Mouse (Mus musculus) liver, embryonic 13.5 days (tissue): ENCODE measurements around the gene C1galt1. TPM values are rescaled to one million over a fixed set of nuclear protein-coding genes. Genes with fewer than 3 reads are reported as not detected.

ENCODE experiments used
- ATAC-seq: fragments of 200-750 bp; cut with Nextera tagmentation; 2 replicates; pipeline ENCODE4 v1.8.0; 2017; ENCODE audit warnings: low read depth, mild to moderate bottlenecking, moderate number of reproducible peaks, moderate library complexity
- DNase-seq: peaks from one replicate; pipeline ENCODE4 v3.0.0; 2022
- H3K27ac ChIP-seq: fragments of 300-500 bp; sonication (generic); 2 replicates; pipeline ENCODE4 v1.5.1; 2015; ENCODE audit warnings: moderate library complexity, mild to moderate bottlenecking, inconsistent platforms
- H3K27me3 ChIP-seq: fragments of 300-500 bp; sonication (generic); 2 replicates; pipeline ENCODE4 v1.6.1; 2015; ENCODE audit warnings: mild to moderate bottlenecking, inconsistent platforms
- H3K36me3 ChIP-seq: fragments of 300-500 bp; sonication (generic); 2 replicates; pipeline ENCODE4 v1.6.1; 2015; ENCODE audit warnings: mild to moderate bottlenecking, inconsistent platforms
- H3K4me1 ChIP-seq: fragments of 300-500 bp; sonication (generic); replicated peaks from 2 replicates; pipeline ENCODE4 v1.6.1; 2015; ENCODE audit warnings: inconsistent platforms
- H3K4me2 ChIP-seq: fragments of 300-500 bp; sonication (generic); 2 replicates; pipeline ENCODE4 v1.6.1; 2015; ENCODE audit warnings: inconsistent platforms, mild to moderate bottlenecking, moderate library complexity
- H3K4me3 ChIP-seq: fragments of 300-500 bp; sonication (generic); replicated peaks from 2 replicates; pipeline ENCODE4 v1.5.1; 2015; ENCODE audit warnings: mild to moderate bottlenecking, inconsistent platforms
- H3K9ac ChIP-seq: fragments of 300-500 bp; sonication (generic); 2 replicates; pipeline ENCODE4 v1.6.1; 2015; ENCODE audit warnings: mild to moderate bottlenecking, inconsistent platforms
- H3K9me3 ChIP-seq: fragments of 300-500 bp; sonication (generic); replicated peaks from 2 replicates; pipeline ENCODE4 v1.6.1; 2016; ENCODE audit warnings: inconsistent platforms
- WGBS: fragments of 180-500 bp; shearing (Covaris S2); methylation state at CpG from one replicate; pipeline ENCODE4 v1.1.7; 2015; ENCODE audit not compliant: insufficient replicate concordance; 5-methylcytosine and 5-hydroxymethylcytosine counted together
- polyA plus RNA-seq: library from polyadenylated mRNA; unstranded; fragments of >200 nt; fragmentation: Nextera tagmentation; extraction: Ambion mirVana; gene quantifications from 2 replicates; pipeline ENCODE4 v1.2.1, GENCODE M21; 2015

Gene C1galt1
- polyA plus RNA-seq, result 4.0 and 5.1 TPM in 2 replicates

- H3K4me2 ChIP-seq, result peak within 1 kb of the TSS; percentile 70
- H3K4me1 ChIP-seq, result peaks cover 33% of the 10 kb centered on the region
- no peaks in the 10 kb centered on the region for H3K27me3 ChIP-seq
- H3K4me3 ChIP-seq, result peak within 1 kb of the TSS; percentile 95
- H3K9ac ChIP-seq, result peak within 1 kb of the TSS; percentile 97
- ATAC-seq (peak; percentile 84), DNase-seq (peak; percentile 58)
- no peaks in the 10 kb centered on the region for H3K36me3 ChIP-seq
- under 1% methylated on average over 55 of the region's 93 CpGs for WGBS
- peak within 1 kb of the TSS; percentile 95 for H3K27ac ChIP-seq
- H3K9me3 ChIP-seq, result no peaks in the 10 kb centered on the region
Measured at GRCm38 (mm10) chr6:7844802-7845679, at the start of gene C1galt1. TSS of gene C1galt1 (plus strand) at chr6:7844842.

- Histone ChIP-seq H3K9me3 (no peaks in the 10 kb centered on the region), H3K9ac (no peak overlapping the region), H3K27me3 (no peaks in the 10 kb centered on the region), H3K4me3 (no peak overlapping the region), H3K4me2 (no peak overlapping the region), H3K36me3 (no peaks in the 10 kb centered on the region), H3K4me1 (peaks cover 10% of the 10 kb centered on the region), H3K27ac (no peak overlapping the region)
- ATAC-seq, result no peak
- 53% methylated on average over 6 of the region's 6 CpGs for WGBS
- DNase-seq, result no peak
Measured at GRCm38 (mm10) chr6:7799969-7800368, 44.7 kb upstream of the C1galt1 start.

- no peak for DNase-seq
- H3K27ac ChIP-seq, result no peak overlapping the region
- H3K9me3 ChIP-seq, result no peaks in the 10 kb centered on the region
Measured at GRCm38 (mm10) chr6:7803765-7804542, 40.7 kb upstream of the C1galt1 start.

GRCm38 (mm10) chr6:7814146-7814545 is 30.5 kb upstream of the C1galt1 start:
- Histone ChIP-seq H3K36me3 (no peaks in the 10 kb centered on the region), H3K9ac (no peak overlapping the region), H3K4me2 (no peak overlapping the region), H3K4me3 (no peak overlapping the region), H3K27ac (no peak overlapping the region), H3K9me3 (no peaks in the 10 kb centered on the region), H3K27me3 (no peaks in the 10 kb centered on the region), H3K4me1 (peaks cover 9% of the 10 kb centered on the region)
- peak; percentile 54; the same call in 1 of the 2 replicates for ATAC-seq
- WGBS, result 2% methylated on average over 2 of the region's 2 CpGs
- DNase-seq, result no peak

More at GRCm38 (mm10) chr6:7803765-7804542, 40.7 kb upstream of the C1galt1 start:
- Histone ChIP-seq H3K4me3 (no peak overlapping the region), H3K36me3 (no peaks in the 10 kb centered on the region), H3K4me2 (no peak overlapping the region), H3K9ac (no peak overlapping the region), H3K27me3 (no peaks in the 10 kb centered on the region), H3K4me1 (no peaks in the 10 kb centered on the region)
- ATAC-seq, result no peak
- 74% methylated on average over 9 of the region's 9 CpGs for WGBS

- H3K27me3 ChIP-seq, result no peaks in the 10 kb centered on the region
- H3K4me1 ChIP-seq, result peaks cover 9% of the 10 kb centered on the region
- H3K4me2 ChIP-seq, result no peak overlapping the region
- H3K9me3 ChIP-seq, result no peaks in the 10 kb centered on the region
- H3K36me3 ChIP-seq, result no peaks in the 10 kb centered on the region
- H3K27ac ChIP-seq, result no peak overlapping the region
- WGBS, result 65% methylated on average over 5 of the region's 5 CpGs
- ATAC-seq, result no peak
- H3K4me3 ChIP-seq, result no peak overlapping the region
- DNase-seq, result no peak
- no peak overlapping the region for H3K9ac ChIP-seq
Measured at GRCm38 (mm10) chr6:7816233-7816632, 28.4 kb upstream of the C1galt1 start.

- WGBS, result 62% methylated on average over 6 of the region's 6 CpGs
- no peaks in the 10 kb centered on the region for H3K36me3 ChIP-seq
- no peak overlapping the region for H3K27ac ChIP-seq
- no peak overlapping the region for H3K4me2 ChIP-seq
- no peak for ATAC-seq
- H3K4me3 ChIP-seq, result no peak overlapping the region
- no peaks in the 10 kb centered on the region for H3K4me1 ChIP-seq
- H3K9me3 ChIP-seq, result no peaks in the 10 kb centered on the region
- no peaks in the 10 kb centered on the region for H3K27me3 ChIP-seq
- no peak overlapping the region for H3K9ac ChIP-seq
- no peak for DNase-seq
Measured at GRCm38 (mm10) chr6:7822688-7823087, 22.0 kb upstream of the C1galt1 start.

- 62% methylated on average over 8 of the region's 8 CpGs for WGBS
- no peaks in the 10 kb centered on the region for H3K4me1 ChIP-seq
- no peak for ATAC-seq
- H3K27ac ChIP-seq, result no peak overlapping the region
- H3K4me2 ChIP-seq, result no peak overlapping the region
- no peaks in the 10 kb centered on the region for H3K9me3 ChIP-seq
- no peak overlapping the region for H3K4me3 ChIP-seq
- no peak overlapping the region for H3K9ac ChIP-seq
- H3K36me3 ChIP-seq, result no peaks in the 10 kb centered on the region
- H3K27me3 ChIP-seq, result no peaks in the 10 kb centered on the region
- no peak for DNase-seq
Measured at GRCm38 (mm10) chr6:7830793-7831192, 13.8 kb upstream of the C1galt1 start.

- Histone ChIP-seq H3K27ac (no peak overlapping the region), H3K4me3 (no peak overlapping the region), H3K9ac (no peak overlapping the region), H3K4me1 (no peaks in the 10 kb centered on the region), H3K36me3 (no peaks in the 10 kb centered on the region), H3K4me2 (no peak overlapping the region), H3K9me3 (no peaks in the 10 kb centered on the region), H3K27me3 (no peaks in the 10 kb centered on the region)
- 70% methylated on average over 6 of the region's 6 CpGs for WGBS
- DNase-seq, result no peak
- ATAC-seq, result no peak
Measured at GRCm38 (mm10) chr6:7832564-7833175, 12.0 kb upstream of the C1galt1 start.

- WGBS, result 55% methylated on average over 10 of the region's 10 CpGs
- Histone ChIP-seq H3K36me3 (no peaks in the 10 kb centered on the region), H3K27ac (peak overlapping the region; percentile 50), H3K9ac (peak overlapping the region; percentile 58), H3K4me1 (peaks cover 26% of the 10 kb centered on the region), H3K9me3 (no peaks in the 10 kb centered on the region), H3K27me3 (no peaks in the 10 kb centered on the region), H3K4me2 (peak overlapping the region; percentile 70), H3K4me3 (peak overlapping the region; percentile 95)
- no peak for ATAC-seq
- DNase-seq, result no peak
Measured at GRCm38 (mm10) chr6:7843726-7844411, 773 bp upstream of the C1galt1 start.

- H3K4me3 ChIP-seq, result peak overlapping the region; percentile 95
- no peaks in the 10 kb centered on the region for H3K36me3 ChIP-seq
- H3K9ac ChIP-seq, result peak overlapping the region; percentile 97
- H3K9me3 ChIP-seq, result no peaks in the 10 kb centered on the region
- ATAC-seq, result peak; percentile 94
- H3K27me3 ChIP-seq, result no peaks in the 10 kb centered on the region
- peak overlapping the region; percentile 70 for H3K4me2 ChIP-seq
- peak overlapping the region; percentile 95 for H3K27ac ChIP-seq
- under 1% methylated on average over 33 of the region's 33 CpGs for WGBS
- peak; percentile 97 for DNase-seq
- peaks cover 29% of the 10 kb centered on the region for H3K4me1 ChIP-seq
Measured at GRCm38 (mm10) chr6:7844412-7844801, 235 bp upstream of the C1galt1 start.

- DNase-seq (no peak), ATAC-seq (no peak)
- under 1% methylated on average over 6 of the region's 6 CpGs for WGBS
- peak overlapping the region; percentile 95 for H3K27ac ChIP-seq
- no peaks in the 10 kb centered on the region for H3K27me3 ChIP-seq
- H3K4me3 ChIP-seq, result peak overlapping the region; percentile 95
- peak overlapping the region; percentile 70 for H3K4me2 ChIP-seq
- no peaks in the 10 kb centered on the region for H3K9me3 ChIP-seq
- peaks cover 39% of the 10 kb centered on the region for H3K4me1 ChIP-seq
- H3K36me3 ChIP-seq, result no peaks in the 10 kb centered on the region
- peak overlapping the region; percentile 97 for H3K9ac ChIP-seq
Measured at GRCm38 (mm10) chr6:7845680-7846017, 1.0 kb downstream of the C1galt1 start.
